Mouse (Mus musculus) myocyte (in vitro differentiated cells): ENCODE data around the gene Spata16. TPM values are rescaled to one million over a fixed set of nuclear protein-coding genes. Genes with fewer than 3 reads are reported as not detected.

Experiments used
- H3K27me3 ChIP-seq: one replicate; pipeline ENCODE4 v1.6.1; 2011; ENCODE audit not compliant: control insufficient read depth, insufficient read depth, insufficient read length
- H3K36me3 ChIP-seq: one replicate; pipeline ENCODE4 v1.6.1; 2011; ENCODE audit not compliant: control insufficient read depth, insufficient read depth
- H3K4me2 ChIP-seq: one replicate; pipeline ENCODE4 v1.6.1; 2011; ENCODE audit warnings: low read depth, control low read depth
- H3K4me3 ChIP-seq: one replicate; pipeline ENCODE4 v1.5.1; 2011; ENCODE audit warnings: mild to moderate bottlenecking, control low read depth, moderate library complexity
- H3K79me2 ChIP-seq: one replicate; pipeline ENCODE4 v1.6.1; 2011; ENCODE audit not compliant: control insufficient read depth, insufficient read depth
- H3ac ChIP-seq: one replicate; pipeline ENCODE4 v1.6.1; 2011; ENCODE audit not compliant: control insufficient read depth, insufficient read length
- CEBPB ChIP-seq: IDR thresholded peaks from 2 replicates; pipeline ENCODE4 v1.6.1; 2011; ENCODE audit warnings: mild to moderate bottlenecking, moderate library complexity; ENCODE audit not compliant: poor library complexity, insufficient read depth, severe bottlenecking
- E2F4 ChIP-seq: IDR thresholded peaks from one replicate; pipeline ENCODE4 v1.6.1; 2011; ENCODE audit warnings: mild to moderate bottlenecking, control low read depth, moderate library complexity; ENCODE audit not compliant: insufficient read depth
- MAX ChIP-seq: IDR thresholded peaks from one replicate; pipeline ENCODE4 v1.6.1; 2011; ENCODE audit warnings: low read depth, mild to moderate bottlenecking, control low read depth
- MYOD1 ChIP-seq, 3 experiments: IDR thresholded peaks; one replicate each; pipeline ENCODE4 v1.6.1; 2011; ENCODE audit warnings: control low read depth in 2 of 3, low read depth in 2 of 3, mild to moderate bottlenecking in 2 of 3, moderate library complexity in 1 of 3; ENCODE audit not compliant: insufficient read length in 2 of 3, control insufficient read depth in 1 of 3
- MYOG ChIP-seq, 3 experiments: IDR thresholded peaks; one replicate each; pipeline ENCODE4 v1.6.1; 2011; ENCODE audit warnings: control low read depth in 2 of 3, low read depth in 2 of 3, mild to moderate bottlenecking in 2 of 3; ENCODE audit not compliant: insufficient read length in 2 of 3, control insufficient read depth in 1 of 3, insufficient read depth in 1 of 3
- POLR2A ChIP-seq: IDR thresholded peaks from one replicate; pipeline ENCODE4 v1.6.1; 2011; ENCODE audit warnings: low read depth, mild to moderate bottlenecking, control low read depth, moderate library complexity; ENCODE audit not compliant: insufficient read length
- POLR2AphosphoS2 ChIP-seq: IDR thresholded peaks from one replicate; pipeline ENCODE4 v1.6.1; 2011; ENCODE audit warnings: low read depth, control low read depth; ENCODE audit not compliant: insufficient read length
- REST ChIP-seq: IDR thresholded peaks from one replicate; pipeline ENCODE4 v1.6.1; 2011; ENCODE audit warnings: mild to moderate bottlenecking, control low read depth, moderate library complexity; ENCODE audit not compliant: insufficient read depth, insufficient read length
- SRF ChIP-seq: IDR thresholded peaks from one replicate; pipeline ENCODE4 v1.6.1; 2011; ENCODE audit warnings: low read depth; ENCODE audit not compliant: control insufficient read depth, insufficient read length
- TCF12 ChIP-seq: IDR thresholded peaks from one replicate; pipeline ENCODE4 v1.6.1; 2011; ENCODE audit warnings: mild to moderate bottlenecking, control low read depth; ENCODE audit not compliant: poor library complexity, insufficient read depth, severe bottlenecking
- TCF3 ChIP-seq: IDR thresholded peaks from one replicate; pipeline ENCODE4 v1.6.1; 2011; ENCODE audit warnings: low read depth, control low read depth; ENCODE audit not compliant: insufficient read length
- USF1 ChIP-seq: IDR thresholded peaks from one replicate; pipeline ENCODE4 v1.6.1; 2011; ENCODE audit warnings: low read depth, mild to moderate bottlenecking, control low read depth, moderate library complexity
- polyA plus RNA-seq: library from polyadenylated mRNA; unstranded; fragments of >200 nt; fragmentation: generic; extraction: Trizol; gene quantifications from one replicate; pipeline ENCODE4 v1.2.1, GENCODE M21; 2012; ENCODE audit warnings: missing spikeins

Gene Spata16
- polyA plus RNA-seq, 1 experiment: not detected

DNA sequence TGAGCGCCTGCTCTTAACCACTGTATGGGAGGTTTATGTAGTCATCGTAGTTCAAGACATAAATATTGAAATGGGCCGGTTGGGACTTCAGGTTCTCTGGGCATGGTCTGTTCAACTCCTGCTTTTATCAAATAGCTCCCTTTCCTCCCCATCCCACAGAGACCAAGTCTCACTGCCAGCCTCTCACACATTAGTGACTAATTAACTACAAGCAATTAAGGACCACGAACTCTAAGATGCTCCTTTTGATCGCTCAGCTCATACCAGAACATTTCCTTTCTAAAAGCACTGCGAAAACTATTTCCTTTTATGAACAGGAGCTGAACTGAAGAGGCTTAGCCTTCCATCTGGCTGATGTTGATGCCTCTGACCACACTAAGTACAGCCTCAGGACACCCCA lies 346.3 kb downstream of the Spata16 start:
- TF ChIP-seq REST: no peak
- no peak for TF ChIP-seq SRF
- no peak for TF ChIP-seq CEBPB
- H3ac ChIP-seq: no peak overlapping the region
- H3K27me3 ChIP-seq: no peaks in the 10 kb centered on the region
- H3K36me3 ChIP-seq: no peaks in the 10 kb centered on the region
- no peaks in the 10 kb centered on the region for H3K79me2 ChIP-seq
- no peak overlapping the region for H3K4me3 ChIP-seq
- H3K4me2 ChIP-seq: no peak overlapping the region

DNA sequence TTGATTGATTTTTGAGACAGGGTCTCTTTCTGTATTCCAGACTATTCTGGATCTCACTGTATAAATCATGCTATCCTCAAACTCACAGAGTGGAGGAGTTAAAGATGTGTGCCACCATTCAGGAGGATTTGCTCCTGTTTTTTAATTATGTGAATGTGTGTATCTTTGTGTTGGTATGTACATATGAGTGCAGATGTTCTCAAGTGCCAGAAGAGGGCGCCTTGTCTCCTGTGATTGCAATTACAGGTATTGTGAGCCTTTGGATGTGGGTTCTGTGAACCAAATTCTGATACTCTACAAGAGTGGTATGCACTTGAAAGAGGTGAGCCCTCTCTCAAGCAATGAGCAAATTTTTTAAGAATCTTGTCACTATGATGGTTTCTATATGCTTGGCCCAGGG lies 369.4 kb downstream of the Spata16 start:
- TF ChIP-seq SRF: no peak
- no peak for TF ChIP-seq REST
- TF ChIP-seq MYOD1 (IDR thresholded peaks at IDR 0.05; ENCODE audit: control insufficient read depth in 1 of 3, insufficient read length in 2 of 3, low read depth in 2 of 3): no peak
- no peak for TF ChIP-seq CEBPB
- TF ChIP-seq TCF12: no peak
- TF ChIP-seq POLR2A: no peak
- TF ChIP-seq E2F4: no peak
- TF ChIP-seq POLR2AphosphoS2: no peak
- no peak for TF ChIP-seq MAX
- TF ChIP-seq USF1: no peak
- no peak for TF ChIP-seq TCF3
- TF ChIP-seq MYOG (IDR thresholded peaks at IDR 0.05; ENCODE audit: control insufficient read depth in 1 of 3, insufficient read depth in 1 of 3, insufficient read length in 2 of 3, low read depth in 2 of 3): no peak
- Histone ChIP-seq H3ac (no peak overlapping the region), H3K79me2 (no peaks in the 10 kb centered on the region), H3K27me3 (no peaks in the 10 kb centered on the region), H3K4me2 (no peak overlapping the region), H3K4me3 (no peak overlapping the region), H3K36me3 (no peaks in the 10 kb centered on the region)

DNA sequence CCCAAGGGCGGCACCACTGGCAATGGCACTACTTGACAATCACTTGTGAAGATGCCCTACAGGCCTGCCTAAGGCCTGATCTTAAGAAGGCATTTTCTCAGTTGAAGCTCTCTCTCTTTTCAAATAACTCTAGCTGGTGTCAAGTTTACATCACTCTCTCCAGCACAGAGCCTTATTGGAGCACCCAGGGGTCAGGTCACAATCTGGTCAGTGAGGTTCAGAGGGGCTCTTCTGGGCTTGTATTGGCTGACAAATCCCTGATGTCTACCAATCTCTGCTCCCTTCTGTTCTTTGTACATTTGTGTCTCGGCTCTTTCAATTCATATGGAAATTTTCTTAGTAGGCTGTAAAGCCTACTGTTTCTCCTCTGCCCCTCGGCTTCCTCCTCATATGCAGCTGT lies 390.5 kb downstream of the Spata16 start:
- H3K4me3 ChIP-seq: no peak overlapping the region

DNA sequence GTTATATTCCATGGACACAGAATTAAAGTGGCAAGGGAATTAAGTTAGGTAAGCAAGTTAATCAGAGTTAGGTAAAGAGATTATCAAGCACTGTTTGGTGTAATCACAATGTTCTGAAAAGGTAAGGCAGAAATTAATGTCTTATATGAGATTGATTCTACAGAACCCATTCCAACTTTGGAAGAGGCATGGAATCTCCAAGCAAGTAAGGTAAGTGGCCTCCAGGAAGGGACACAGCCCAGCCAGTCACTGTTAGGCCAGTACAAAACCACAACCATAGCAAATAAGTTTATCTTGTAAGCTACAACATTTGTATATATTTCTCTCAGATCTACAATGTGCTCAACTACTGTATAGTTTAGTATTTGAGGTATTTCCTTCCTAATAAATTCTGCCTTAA lies 391.1 kb downstream of the Spata16 start:
- H3ac ChIP-seq: no peak overlapping the region
- no peaks in the 10 kb centered on the region for H3K36me3 ChIP-seq
- H3K4me3 ChIP-seq: no peak overlapping the region
- H3K27me3 ChIP-seq: no peaks in the 10 kb centered on the region
- no peaks in the 10 kb centered on the region for H3K79me2 ChIP-seq
- TF ChIP-seq CEBPB (no peak), MYOG (IDR thresholded peaks at IDR 0.05; ENCODE audit: control insufficient read depth in 1 of 3, insufficient read depth in 1 of 3, insufficient read length in 2 of 3, low read depth in 2 of 3) (no peak), USF1 (no peak), MYOD1 (IDR thresholded peaks at IDR 0.05; ENCODE audit: control insufficient read depth in 1 of 3, insufficient read length in 2 of 3, low read depth in 2 of 3) (no peak), TCF3 (no peak), POLR2AphosphoS2 (no peak), POLR2A (no peak), MAX (no peak), SRF (no peak), REST (no peak), TCF12 (no peak), E2F4 (no peak)
- H3K4me2 ChIP-seq: no peak overlapping the region

More for the DNA sequence above, 390.5 kb downstream of the Spata16 start:
- H3K4me2 ChIP-seq: no peak overlapping the region
- no peaks in the 10 kb centered on the region for H3K79me2 ChIP-seq
- no peaks in the 10 kb centered on the region for H3K36me3 ChIP-seq
- H3K27me3 ChIP-seq: no peaks in the 10 kb centered on the region
- H3ac ChIP-seq: no peak overlapping the region
- TF ChIP-seq E2F4 (no peak), CEBPB (no peak), TCF12 (no peak), MYOD1 (IDR thresholded peaks at IDR 0.05; ENCODE audit: control insufficient read depth in 1 of 3, insufficient read length in 2 of 3, low read depth in 2 of 3) (no peak), MYOG (IDR thresholded peaks at IDR 0.05; ENCODE audit: control insufficient read depth in 1 of 3, insufficient read depth in 1 of 3, insufficient read length in 2 of 3, low read depth in 2 of 3) (no peak), SRF (no peak)

DNA sequence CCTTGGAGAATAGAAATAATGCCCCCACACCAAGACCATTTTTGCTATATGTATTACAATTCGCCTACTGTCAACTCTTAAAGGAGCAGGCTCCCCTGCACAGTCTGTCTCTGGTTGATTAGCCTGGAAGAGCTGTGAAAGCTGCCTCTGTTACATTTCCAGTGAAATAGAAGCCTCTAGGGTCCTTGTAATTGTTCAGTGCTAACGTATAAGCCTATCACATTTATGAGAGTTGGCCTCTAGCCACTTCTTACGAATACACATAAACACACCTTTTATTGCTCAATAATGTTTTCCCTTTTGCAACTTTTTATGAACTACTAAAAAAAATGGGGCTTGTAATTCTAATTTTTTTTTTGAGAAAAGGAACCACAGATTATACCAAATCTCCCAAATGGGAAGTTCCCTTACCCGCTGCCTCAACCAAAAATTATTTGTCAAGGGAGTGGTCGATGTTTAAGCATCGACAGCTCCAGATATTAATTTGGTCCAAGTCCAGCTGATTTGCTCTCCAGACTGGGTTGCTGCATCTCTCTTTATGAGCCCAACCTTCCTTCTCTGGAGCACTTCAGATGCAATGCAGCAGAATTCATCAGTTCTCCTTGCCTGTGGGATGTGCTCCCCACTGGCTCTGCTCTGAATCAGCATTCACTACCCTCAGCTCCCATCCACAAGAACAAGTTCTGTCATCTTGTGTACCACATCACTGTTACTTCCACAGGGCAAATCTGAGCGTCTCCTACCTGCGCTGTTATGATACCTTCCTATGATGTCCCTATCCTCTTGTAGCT lies 392.8 kb downstream of the Spata16 start:
- Histone ChIP-seq H3K27me3 (no peaks in the 10 kb centered on the region), H3K79me2 (no peaks in the 10 kb centered on the region), H3K4me2 (no peak overlapping the region), H3K4me3 (no peak overlapping the region), H3ac (no peak overlapping the region), H3K36me3 (no peaks in the 10 kb centered on the region)
- TF ChIP-seq POLR2AphosphoS2 (no peak), MYOG (IDR thresholded peaks at IDR 0.05; ENCODE audit: control insufficient read depth in 1 of 3, insufficient read depth in 1 of 3, insufficient read length in 2 of 3, low read depth in 2 of 3) (no peak), USF1 (no peak), MYOD1 (IDR thresholded peaks at IDR 0.05; ENCODE audit: control insufficient read depth in 1 of 3, insufficient read length in 2 of 3, low read depth in 2 of 3) (no peak), CEBPB (no peak), MAX (no peak), E2F4 (no peak), TCF3 (no peak), TCF12 (no peak), POLR2A (no peak), REST (no peak), SRF (no peak)
